In the genomic region with DNA sequence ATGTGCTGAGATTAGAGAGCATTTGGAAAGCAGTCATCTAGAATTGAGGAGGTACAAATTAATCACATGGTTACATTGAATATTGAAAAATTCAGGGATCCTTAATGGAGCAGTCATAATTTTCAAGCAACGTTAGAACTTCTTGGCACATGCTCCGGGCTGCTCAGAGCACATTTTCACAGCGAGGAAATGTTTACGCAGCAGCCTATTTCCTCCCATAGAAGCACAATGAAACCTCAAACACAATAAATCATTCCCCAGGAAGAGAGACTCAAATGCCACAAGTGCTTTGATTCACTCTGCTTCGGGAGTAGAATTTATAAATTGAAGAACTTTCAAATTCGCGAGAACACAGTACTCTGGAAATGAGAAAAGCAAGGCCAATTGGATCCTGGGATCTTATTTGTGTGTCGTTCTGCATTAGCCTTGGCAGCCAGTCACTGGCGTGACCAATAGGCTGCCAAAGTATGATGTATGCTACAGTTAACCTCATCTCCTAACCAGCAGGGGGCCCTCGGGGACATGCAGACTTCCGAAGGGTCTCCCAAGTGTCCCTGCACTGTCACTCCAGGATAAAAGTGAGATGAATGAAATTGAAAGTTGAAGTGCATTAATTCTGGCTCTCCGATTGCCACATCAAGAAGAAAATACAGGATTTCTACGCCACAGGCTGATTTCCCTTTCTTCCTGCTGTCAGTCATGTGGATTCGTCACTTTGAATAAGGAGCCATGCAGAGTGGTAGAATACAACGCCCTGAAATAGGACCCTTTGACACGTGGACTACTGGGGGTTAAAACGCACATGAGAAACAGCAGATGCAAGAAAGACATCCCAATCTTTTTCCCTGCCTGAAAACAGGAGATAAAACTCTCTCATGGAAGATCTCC, we compare ENCODE assay signal across 8 mouse cellular contexts.
DNase-seq lines count a peak whose midpoint lies in the region; ATAC-seq and TF ChIP-seq lines count a peak whose summit lies in the region.

No protein-coding gene starts in this region.

- H3K9ac ChIP-seq in heart, embryonic 15.5 days, result no peak overlapping the region
- H3K9ac ChIP-seq in liver, adult 2 months (ENCODE audit: low read depth, low read length), result no peak overlapping the region
- peak overlapping the region; percentile 56; the same call in 1 of the 2 replicates for H3K9ac ChIP-seq in midbrain, embryonic 16.5 days (ENCODE audit: low read depth, low read length)
- H3K9ac ChIP-seq in stomach, postnatal 0 days (ENCODE audit: low read length), result no peak overlapping the region

- H3K27me3 ChIP-seq in heart, embryonic 15.5 days, result no peaks in the 10 kb centered on the region
- no peaks in the 10 kb centered on the region for H3K27me3 ChIP-seq in liver, adult 2 months (ENCODE audit: control insufficient read depth, insufficient read depth, low read length)
- H3K27me3 ChIP-seq in midbrain, embryonic 16.5 days (ENCODE audit: control insufficient read depth, insufficient read depth, low read depth, low read length), result no peaks in the 10 kb centered on the region
- H3K27me3 ChIP-seq in stomach, postnatal 0 days (ENCODE audit: control insufficient read depth, insufficient read depth, low read length), result no peaks in the 10 kb centered on the region

- DNase-seq in thymus, postnatal 14 days, result peak; percentile 3
- DNase-seq in thymus, postnatal 0 days (ENCODE audit: low spot score), result no peak
- DNase-seq in fibroblast of lung, adult 2 months (ENCODE audit: low read depth), result peak; percentile 11
- peak; percentile 58 to 61 for DNase-seq in kidney, postnatal 25 days
- DNase-seq in liver, adult 2 months (ENCODE audit: extremely low read depth, low read depth, low spot score), result peak; percentile 4
- DNase-seq in stomach, postnatal 0 days (ENCODE audit: low spot score), result peak; percentile 40

- no peak overlapping the region for H3K27ac ChIP-seq in heart, embryonic 15.5 days
- H3K27ac ChIP-seq in liver, adult 2 months (replicated peaks; ENCODE audit: insufficient read depth, low read depth, low read length), result no peak overlapping the region
- peak overlapping the region; percentile 72 for H3K27ac ChIP-seq in midbrain, embryonic 16.5 days (ENCODE audit: low read length)
- H3K27ac ChIP-seq in stomach, postnatal 0 days (replicated peaks), result no peak overlapping the region

- no peaks in the 10 kb centered on the region for H3K9me3 ChIP-seq in heart, embryonic 15.5 days (replicated peaks)
- H3K9me3 ChIP-seq in midbrain, embryonic 16.5 days (replicated peaks; ENCODE audit: control insufficient read depth, low read length, poor library complexity, severe bottlenecking), result no peaks in the 10 kb centered on the region
- no peaks in the 10 kb centered on the region for H3K9me3 ChIP-seq in stomach, postnatal 0 days (ENCODE audit: control insufficient read depth, low read length)

- peak; percentile 53; the same call in 1 of the 2 replicates for ATAC-seq in heart, embryonic 15.5 days (replicated peaks; ENCODE audit: insufficient number of reproducible peaks, insufficient read depth, low FRiP score, low read depth)
- ATAC-seq in midbrain, embryonic 16.5 days, result peak; percentile 95
- ATAC-seq in stomach, postnatal 0 days (ENCODE audit: low FRiP score, low TSS enrichment), result peak; percentile 32; the same call in 1 of the 2 replicates

- H3K4me2 ChIP-seq in heart, embryonic 15.5 days, result peak overlapping the region; percentile 49
- H3K4me2 ChIP-seq in midbrain, embryonic 16.5 days (ENCODE audit: low read length), result peak overlapping the region; percentile 64
- H3K4me2 ChIP-seq in stomach, postnatal 0 days (replicated peaks; ENCODE audit: low read depth), result peak overlapping the region; percentile 46

- WGBS in heart, embryonic 15.5 days, result 29% methylated on average over 17 of the region's 17 CpGs
- 42% methylated on average over 17 of the region's 17 CpGs for WGBS in liver, adult 2 months
- WGBS in midbrain, embryonic 16.5 days, result 8% methylated on average over 17 of the region's 17 CpGs
- 12% methylated on average over 17 of the region's 17 CpGs for WGBS in stomach, postnatal 0 days

- no peak for TF ChIP-seq EP300 in stomach, postnatal 0 days (optimal IDR thresholded peaks at IDR 0.05)

- H3K4me1 ChIP-seq in heart, embryonic 15.5 days (replicated peaks), result no peaks in the 10 kb centered on the region
- H3K4me1 ChIP-seq in liver, adult 2 months (ENCODE audit: control insufficient read depth, insufficient read depth, low read length), result no peaks in the 10 kb centered on the region; the same call in 1 of the 2 replicates
- H3K4me1 ChIP-seq in midbrain, embryonic 16.5 days (ENCODE audit: control insufficient read depth, insufficient read depth, low read length), result peaks cover 13% of the 10 kb centered on the region
- no peaks in the 10 kb centered on the region for H3K4me1 ChIP-seq in stomach, postnatal 0 days (replicated peaks; ENCODE audit: control insufficient read depth, insufficient read depth)

- TF ChIP-seq POLR2A in liver, adult 2 months (IDR thresholded peaks at IDR 0.05; ENCODE audit: extremely low read depth, insufficient read depth, low read length), result no peak

- H3K79me2 ChIP-seq in liver, adult 2 months (ENCODE audit: control insufficient read depth, insufficient read depth, low read length), result no peaks in the 10 kb centered on the region

- no peaks in the 10 kb centered on the region for H3K36me3 ChIP-seq in heart, embryonic 15.5 days
- no peaks in the 10 kb centered on the region for H3K36me3 ChIP-seq in liver, adult 2 months (ENCODE audit: control insufficient read depth, insufficient read depth, low read length)
- H3K36me3 ChIP-seq in midbrain, embryonic 16.5 days (ENCODE audit: control insufficient read depth, insufficient read depth, low read length), result no peaks in the 10 kb centered on the region
- H3K36me3 ChIP-seq in stomach, postnatal 0 days (ENCODE audit: control insufficient read depth, insufficient read depth, low read length), result no peaks in the 10 kb centered on the region

- peak; percentile 24; the same call in 1 of the 2 replicates for TF ChIP-seq CTCF in liver, adult 2 months (IDR thresholded peaks at IDR 0.05; ENCODE audit: low read depth, low read length)
- peak; percentile 73 for TF ChIP-seq CTCF in stomach, postnatal 0 days (IDR thresholded peaks at IDR 0.05; ENCODE audit: low read depth)

- H3K4me3 ChIP-seq in heart, embryonic 15.5 days, result peak overlapping the region; percentile 25
- H3K4me3 ChIP-seq in liver, adult 2 months (ENCODE audit: insufficient read depth, low read depth, low read length), result no peak overlapping the region
- peak overlapping the region; percentile 32 for H3K4me3 ChIP-seq in midbrain, embryonic 16.5 days (ENCODE audit: low read depth, low read length)
- H3K4me3 ChIP-seq in stomach, postnatal 0 days (ENCODE audit: low read depth, low read length), result peak overlapping the region; percentile 29

Comparison
In these comparisons a context has a peak if more than half of its experiments do, and no peak if none do; other contexts are left out.
1. ATAC-seq: peak in every context shown above with its lines; median percentile 95 in midbrain, embryonic 16.5 days; 53 in heart, embryonic 15.5 days; 32 in stomach, postnatal 0 days.